Mouse (Mus musculus) megakaryocyte, embryonic 14.5 days (primary cell): ENCODE data around the gene Prl7c1. TPM values are rescaled to one million over a fixed set of nuclear protein-coding genes. Genes with fewer than 3 reads are reported as not detected.
"Not testable (repeated sequence)": the region's sequence is repeated elsewhere in the genome, so short reads cannot be mapped to it uniquely, and the experiment has no call there.

Experiments used
- H3K27me3 ChIP-seq: replicated peaks from 2 replicates; pipeline ENCODE3; 2012; ENCODE audit warnings: inconsistent platforms
- H3K36me3 ChIP-seq: replicated peaks from 2 replicates; pipeline ENCODE3; 2012; ENCODE audit warnings: low read length, inconsistent platforms, mixed read lengths
- H3K4me1 ChIP-seq: 2 replicates; pipeline ENCODE4 v1.6.1; 2012; ENCODE audit warnings: inconsistent platforms
- H3K4me3 ChIP-seq: replicated peaks from 2 replicates; pipeline ENCODE3; 2012; ENCODE audit warnings: moderate library complexity, mild to moderate bottlenecking, inconsistent platforms
- H3K9me3 ChIP-seq: 2 replicates; pipeline ENCODE4 v1.6.1; 2012; ENCODE audit warnings: inconsistent platforms
- FLI1 ChIP-seq: IDR thresholded peaks from 2 replicates; pipeline ENCODE4 v1.6.1; 2012; ENCODE audit warnings: low read length, inconsistent platforms, mixed read lengths
- GATA1 ChIP-seq: IDR thresholded peaks from 3 replicates; pipeline ENCODE4 v1.6.1; 2012; ENCODE audit warnings: mixed read lengths, low read length, inconsistent platforms, borderline replicate concordance
- polyA plus RNA-seq: library from polyadenylated mRNA; stranded (reverse); fragments of >175 nt; gene quantifications from 2 replicates; pipeline ENCODE4 v1.2.3, GENCODE M21; 2012; ENCODE audit warnings: low replicate concordance; ENCODE audit not compliant: insufficient read depth

The Prl7c1 gene
- not detected in 2 replicates for polyA plus RNA-seq

- H3K27me3 ChIP-seq, H3K4me1 ChIP-seq, H3K9me3 ChIP-seq, H3K4me3 ChIP-seq, H3K36me3 ChIP-seq: not testable (repeated sequence)
Measured at GRCm38 (mm10) chr13:27780704-27781103, at the start of gene Prl7c1. Prl7c1 (minus strand) TSS chr13:27780804.

GRCm38 (mm10) chr13:27802765-27803164 lies 22.2 kb upstream of the Prl7c1 start:
- Histone ChIP-seq H3K9me3 (no peaks in the 10 kb centered on the region), H3K36me3 (no peaks in the 10 kb centered on the region), H3K27me3 (no peaks in the 10 kb centered on the region), H3K4me1 (no peaks in the 10 kb centered on the region), H3K4me3 (no peak overlapping the region)
- no peak for TF ChIP-seq FLI1
- no peak for TF ChIP-seq GATA1

DNA sequence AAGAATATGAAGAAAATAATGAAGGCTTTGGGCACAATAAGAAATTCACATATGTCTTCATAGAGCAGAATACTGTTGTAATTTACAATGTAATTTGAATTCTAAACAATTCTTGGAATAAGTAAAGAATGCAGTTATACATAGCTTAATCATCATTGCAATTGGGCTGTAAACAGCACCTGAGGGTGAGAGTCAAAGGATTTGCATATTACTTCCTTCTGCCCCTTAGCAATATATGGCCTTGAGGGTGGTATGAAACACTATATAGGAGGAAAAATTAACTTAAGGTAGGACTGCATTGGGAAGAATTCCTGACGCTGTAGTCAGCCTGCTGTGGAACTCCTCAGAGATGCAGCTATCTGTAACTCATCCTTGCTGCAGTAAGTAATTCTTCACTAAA lies 20.8 kb upstream of the Prl7c1 start, which contains the start of gene Prl2a1:
Prl2a1 (plus strand) TSS at position 301 of the 400 bp plus-strand sequence.
- Histone ChIP-seq H3K4me1 (no peaks in the 10 kb centered on the region), H3K27me3 (no peaks in the 10 kb centered on the region), H3K36me3 (no peaks in the 10 kb centered on the region), H3K9me3 (no peaks in the 10 kb centered on the region), H3K4me3 (no peak within 1 kb of the TSS)
- TF ChIP-seq FLI1 (no peak), GATA1 (no peak)

GRCm38 (mm10) chr13:27799303-27799702 lies 18.7 kb upstream of the Prl7c1 start:
- no peaks in the 10 kb centered on the region for H3K27me3 ChIP-seq
- TF ChIP-seq FLI1, result no peak
- TF ChIP-seq GATA1, result no peak
- H3K9me3 ChIP-seq, result peaks cover 6% of the 10 kb centered on the region; the same call in 1 of the 2 replicates
- H3K36me3 ChIP-seq, result no peaks in the 10 kb centered on the region
- no peaks in the 10 kb centered on the region for H3K4me1 ChIP-seq
- no peak overlapping the region for H3K4me3 ChIP-seq

DNA sequence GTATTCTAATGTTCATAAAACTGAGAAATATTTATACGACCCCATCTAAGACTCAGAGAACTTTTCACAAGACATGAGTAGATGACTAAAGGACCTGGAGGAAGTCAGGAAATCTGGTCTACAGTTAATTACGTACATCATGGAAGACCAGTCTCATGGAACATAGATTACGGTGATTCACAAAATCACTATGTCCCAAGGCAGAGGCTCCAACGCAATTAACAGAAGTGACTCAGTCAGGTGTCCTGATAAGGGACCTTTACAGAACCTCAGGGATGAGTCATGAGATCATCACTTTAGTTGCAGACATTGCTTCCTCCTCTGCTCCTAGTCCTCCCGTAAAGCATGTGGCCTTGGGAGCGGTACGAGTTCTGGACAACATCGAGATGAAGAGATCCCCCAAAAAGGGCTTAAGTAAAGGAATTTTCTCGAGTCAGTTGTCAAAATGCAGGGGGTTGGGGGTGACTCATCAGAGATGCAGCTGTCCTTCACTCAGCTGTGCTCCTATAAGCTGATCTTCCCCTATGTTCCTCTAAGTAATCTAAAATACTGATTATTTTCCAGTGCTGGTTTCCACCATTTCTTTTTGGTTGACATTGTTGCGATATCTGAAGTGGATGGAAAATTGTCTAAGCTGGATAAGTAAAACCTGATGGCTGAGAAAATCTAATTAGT lies 46.0 kb downstream of the Prl7c1 start:
- Histone ChIP-seq H3K27me3 (no peaks in the 10 kb centered on the region), H3K9me3 (no peaks in the 10 kb centered on the region), H3K4me3 (no peak overlapping the region), H3K36me3 (no peaks in the 10 kb centered on the region), H3K4me1 (no peaks in the 10 kb centered on the region)
- TF ChIP-seq GATA1 (no peak), FLI1 (no peak)

GRCm38 (mm10) chr13:27730286-27730959 lies 50.2 kb downstream of the Prl7c1 start:
- H3K27me3 ChIP-seq, H3K9me3 ChIP-seq, H3K4me3 ChIP-seq: not testable (repeated sequence)

DNA sequence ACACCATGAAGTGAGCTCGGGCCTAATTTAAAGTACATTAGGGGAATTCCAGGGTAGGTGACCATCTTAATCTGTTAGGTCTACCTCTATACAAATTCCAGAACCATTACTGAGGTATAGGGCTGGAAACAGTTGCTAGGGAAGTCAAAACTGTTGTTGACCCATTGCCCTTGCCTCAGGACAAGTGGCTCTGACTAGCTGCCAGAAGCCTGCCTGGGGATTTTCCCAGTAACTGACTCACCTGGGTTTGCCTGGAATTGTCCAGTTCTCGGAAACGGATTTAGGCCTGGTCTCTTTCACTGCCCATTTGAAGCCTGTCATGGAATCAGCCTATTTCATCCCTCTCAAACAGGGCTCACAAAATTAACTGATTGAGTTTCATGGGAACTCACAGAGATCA lies 55.5 kb downstream of the Prl7c1 start:
- not testable (repeated sequence) for H3K4me1 ChIP-seq, H3K4me3 ChIP-seq, H3K9me3 ChIP-seq, H3K27me3 ChIP-seq, H3K36me3 ChIP-seq

More at GRCm38 (mm10) chr13:27730286-27730959, 50.2 kb downstream of the Prl7c1 start:
- H3K36me3 ChIP-seq, H3K4me1 ChIP-seq: not testable (repeated sequence)

Other genes starting within 250 kb of the Prl7c1 start
- gene Prl8a9, start 216.2 kb downstream of the Prl7c1 start, polyA plus RNA-seq, result not detected in 2 replicates
- 1.7 TPM in 1 of 2 replicates, not detected in the other for gene Prl8a1, start 198.6 kb downstream of the Prl7c1 start, polyA plus RNA-seq
- gene Prl7b1, start 170.2 kb downstream of the Prl7c1 start, polyA plus RNA-seq, result not detected in 2 replicates
- not detected in 2 replicates for gene Prl7a1, start 138.3 kb downstream of the Prl7c1 start, polyA plus RNA-seq
- gene Prl7a2, start 112.8 kb downstream of the Prl7c1 start, polyA plus RNA-seq, result not detected in 2 replicates
- not detected in 2 replicates for gene Prl7d1, start 64.1 kb downstream of the Prl7c1 start, polyA plus RNA-seq
- not detected in 2 replicates for gene Prl2a1, start 20.9 kb upstream of the Prl7c1 start, polyA plus RNA-seq
- gene Prl2c1, start 68.5 kb upstream of the Prl7c1 start, polyA plus RNA-seq, result not detected in 2 replicates
- not detected in 2 replicates for gene Prl4a1, start 235.4 kb upstream of the Prl7c1 start, polyA plus RNA-seq